Mouse (Mus musculus): ENCODE results near the gene Tango6.

The Tango6 gene

GRCm38 (mm10) chr8:106701360-106701759 lies 18.5 kb downstream of the Tango6 start:
- DNase-seq, result no peak

GRCm38 (mm10) chr8:106704199-106704900 lies 21.5 kb downstream of the Tango6 start:
- no peak for DNase-seq

GRCm38 (mm10) chr8:106704901-106705321 lies 22.0 kb downstream of the Tango6 start:
- DNase-seq, result peak; percentile 40

- DNase-seq, result no peak
Measured at GRCm38 (mm10) chr8:106706194-106706593, 23.3 kb downstream of the Tango6 start.

GRCm38 (mm10) chr8:106710002-106710401 lies 27.1 kb downstream of the Tango6 start:
- DNase-seq, result no peak

GRCm38 (mm10) chr8:106712487-106712886 lies 29.6 kb downstream of the Tango6 start:
- DNase-seq, result no peak

- no peak for DNase-seq
Measured at GRCm38 (mm10) chr8:106714297-106714696, 31.4 kb downstream of the Tango6 start.

GRCm38 (mm10) chr8:106718091-106718500 lies 35.2 kb downstream of the Tango6 start:
- peak; percentile 80 for DNase-seq

- DNase-seq, result no peak
Measured at GRCm38 (mm10) chr8:106720921-106721320, 38.1 kb downstream of the Tango6 start.

- no peak for DNase-seq
Measured at GRCm38 (mm10) chr8:106722453-106722852, 39.6 kb downstream of the Tango6 start.

- no peak for DNase-seq
Measured at GRCm38 (mm10) chr8:106723921-106724320, 41.1 kb downstream of the Tango6 start.

GRCm38 (mm10) chr8:106726551-106726950 lies 43.7 kb downstream of the Tango6 start:
- no peak for DNase-seq

- no peak for DNase-seq
Measured at GRCm38 (mm10) chr8:106727241-106727835, 44.5 kb downstream of the Tango6 start.

GRCm38 (mm10) chr8:106727889-106728288 lies 45.0 kb downstream of the Tango6 start:
- no peak for DNase-seq

- DNase-seq, result no peak
Measured at GRCm38 (mm10) chr8:106732921-106733320, 50.1 kb downstream of the Tango6 start.

GRCm38 (mm10) chr8:106733703-106734102 lies 50.8 kb downstream of the Tango6 start:
- DNase-seq, result no peak

- no peak for DNase-seq
Measured at GRCm38 (mm10) chr8:106734222-106734621, 51.4 kb downstream of the Tango6 start.

GRCm38 (mm10) chr8:106736861-106737662 lies 54.2 kb downstream of the Tango6 start:
- DNase-seq, result no peak

- no peak for DNase-seq
Measured at GRCm38 (mm10) chr8:106737846-106738245, 55.0 kb downstream of the Tango6 start.

- peak; percentile 19 for DNase-seq
Measured at GRCm38 (mm10) chr8:106742321-106742720, 59.5 kb downstream of the Tango6 start.

- no peak for DNase-seq
Measured at GRCm38 (mm10) chr8:106743361-106743760, 60.5 kb downstream of the Tango6 start.

- no peak for DNase-seq
Measured at GRCm38 (mm10) chr8:106753436-106753835, 70.6 kb downstream of the Tango6 start.

GRCm38 (mm10) chr8:106761317-106761716 lies 78.4 kb downstream of the Tango6 start:
- DNase-seq, result no peak
